Mouse (Mus musculus) stomach, embryonic 16.5 days (tissue): ENCODE measurements around the gene Mx1. TPM values are rescaled to one million over a fixed set of nuclear protein-coding genes. Genes with fewer than 3 reads are reported as not detected.
A peak's percentile ranks its signal among the peaks of the same experiment; 100 is the strongest.

Source experiments
- ATAC-seq: fragments of 200-750 bp; cut with Nextera tagmentation; 2 replicates; pipeline ENCODE4 v1.8.0; 2017; ENCODE audit warnings: moderate number of reproducible peaks, moderate TSS enrichment; ENCODE audit not compliant: insufficient read depth, low FRiP score
- H3K27ac ChIP-seq: fragments of 300-500 bp; sonication (generic); 2 replicates; pipeline ENCODE4 v1.5.1; 2014; ENCODE audit warnings: low read length
- H3K27me3 ChIP-seq: fragments of 300-500 bp; sonication (generic); 2 replicates; pipeline ENCODE4 v1.6.1; 2014; ENCODE audit warnings: low read length, control low read depth, mixed read lengths; ENCODE audit not compliant: control insufficient read depth, insufficient read depth
- H3K36me3 ChIP-seq: fragments of 300-500 bp; sonication (generic); 2 replicates; pipeline ENCODE4 v1.6.1; 2014; ENCODE audit warnings: low read length; ENCODE audit not compliant: control insufficient read depth, insufficient read depth
- H3K4me1 ChIP-seq: fragments of 300-500 bp; sonication (generic); 2 replicates; pipeline ENCODE4 v1.6.1; 2014; ENCODE audit warnings: low read length, control low read depth, mixed read lengths; ENCODE audit not compliant: control insufficient read depth, insufficient read depth
- H3K4me2 ChIP-seq: fragments of 300-500 bp; sonication (generic); 2 replicates; pipeline ENCODE4 v1.6.1; 2014; ENCODE audit warnings: low read depth, low read length, mixed read lengths
- H3K4me3 ChIP-seq: fragments of 300-500 bp; sonication (generic); replicated peaks from 2 replicates; pipeline ENCODE4 v1.5.1; 2014; ENCODE audit warnings: mild to moderate bottlenecking, low read length
- H3K9ac ChIP-seq: fragments of 300-500 bp; sonication (generic); 2 replicates; pipeline ENCODE4 v1.6.1; 2014; ENCODE audit warnings: low read length
- H3K9me3 ChIP-seq: fragments of 300-500 bp; sonication (generic); replicated peaks from 2 replicates; pipeline ENCODE4 v1.6.1; 2016; ENCODE audit warnings: low read length, control low read depth; ENCODE audit not compliant: control insufficient read depth
- WGBS: fragments of 180-500 bp; shearing (Covaris S2); extraction: QIAGEN DNeasy Blood & Tissue Kit; methylation state at CpG from one replicate; pipeline ENCODE4 v1.1.7; 2014; 5-methylcytosine and 5-hydroxymethylcytosine counted together
- polyA plus RNA-seq: library from polyadenylated mRNA; unstranded; fragments of >200 nt; fragmentation: Nextera tagmentation; extraction: Ambion mirVana; gene quantifications from 2 replicates; pipeline ENCODE4 v1.2.1, GENCODE M21; 2015

Gene Mx1
- polyA plus RNA-seq, 1 experiment from 2014 or later: 0.31 TPM

DNA sequence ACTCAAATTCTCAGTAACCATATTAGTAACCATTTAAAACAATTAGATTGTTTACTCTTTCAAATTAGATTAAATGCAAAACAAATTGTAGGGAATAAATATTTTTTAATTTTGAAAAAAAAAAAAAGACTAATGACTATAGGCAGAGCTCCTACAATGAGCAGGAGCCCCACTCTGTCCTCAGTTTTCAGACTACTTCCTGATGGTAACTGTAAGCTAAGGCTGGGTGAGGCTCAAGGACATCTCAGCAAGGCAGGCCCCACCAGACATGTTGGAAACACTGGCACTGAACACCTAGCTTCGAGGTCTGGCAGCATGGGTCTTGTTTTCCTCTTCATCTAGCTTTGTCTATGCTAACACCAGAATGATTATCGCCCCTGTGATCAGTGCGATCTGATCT lies 35.4 kb upstream of the Mx1 start:
- H3K4me2 ChIP-seq: no peak overlapping the region
- H3K4me1 ChIP-seq: no peaks in the 10 kb centered on the region
- H3K4me3 ChIP-seq: no peak overlapping the region
- H3K9me3 ChIP-seq: no peaks in the 10 kb centered on the region
- WGBS: 84% methylated on average over 3 of the region's 3 CpGs
- H3K9ac ChIP-seq: no peak overlapping the region
- no peaks in the 10 kb centered on the region for H3K36me3 ChIP-seq
- ATAC-seq: no peak
- H3K27ac ChIP-seq: no peak overlapping the region
- no peaks in the 10 kb centered on the region for H3K27me3 ChIP-seq

DNA sequence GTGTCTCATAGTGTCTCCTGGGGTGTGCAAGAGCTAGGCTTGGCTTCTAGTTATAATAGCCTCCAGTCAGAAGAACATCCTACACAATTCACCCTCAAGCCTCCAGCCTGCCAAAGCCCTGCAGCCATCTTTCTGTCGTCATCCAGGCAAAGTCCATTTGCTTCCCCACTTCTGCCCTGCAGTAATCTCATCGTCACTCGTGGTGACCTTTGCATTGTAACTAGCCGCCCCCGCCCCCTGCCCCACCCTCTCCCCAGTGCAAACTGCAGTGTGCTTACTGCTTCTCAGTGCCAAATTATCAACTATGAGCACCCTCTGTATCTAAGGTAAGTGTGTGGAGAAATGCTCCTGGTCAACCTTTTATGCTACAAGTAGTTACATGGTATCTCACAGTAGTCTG lies 35.0 kb upstream of the Mx1 start:
- peak; percentile 67; the same call in 1 of the 2 replicates for ATAC-seq
- WGBS: 37% methylated on average over 5 of the region's 5 CpGs
- Histone ChIP-seq H3K27me3 (no peaks in the 10 kb centered on the region), H3K36me3 (no peaks in the 10 kb centered on the region), H3K9ac (no peak overlapping the region), H3K4me2 (no peak overlapping the region), H3K9me3 (no peaks in the 10 kb centered on the region), H3K4me1 (no peaks in the 10 kb centered on the region), H3K27ac (no peak overlapping the region), H3K4me3 (no peak overlapping the region)

DNA sequence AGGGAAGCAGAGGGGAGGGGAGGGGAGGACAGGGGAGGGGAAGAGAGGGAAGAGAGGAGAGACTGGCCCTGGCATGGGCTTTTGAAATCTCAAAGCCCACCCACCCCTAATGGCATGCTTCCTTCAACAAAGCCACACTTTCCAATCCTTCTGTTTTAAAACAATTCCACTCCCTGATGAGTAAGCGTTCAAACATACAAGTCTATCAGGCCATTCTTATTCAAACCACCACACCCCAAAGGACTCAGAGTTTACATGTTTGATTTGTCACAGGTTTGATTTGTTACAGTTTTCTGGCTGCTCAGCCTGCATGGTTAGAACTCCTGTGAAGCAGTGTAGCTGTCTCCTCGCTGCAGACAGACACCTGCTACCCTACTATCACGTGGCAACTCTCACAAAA lies 33.3 kb upstream of the Mx1 start:
- H3K9me3 ChIP-seq: no peaks in the 10 kb centered on the region
- H3K4me1 ChIP-seq: no peaks in the 10 kb centered on the region
- WGBS: 33% methylated on average over 3 of the region's 3 CpGs
- peak overlapping the region; percentile 72 for H3K27ac ChIP-seq
- H3K9ac ChIP-seq: no peak overlapping the region
- peak; percentile 68; the same call in 1 of the 2 replicates for ATAC-seq
- no peaks in the 10 kb centered on the region for H3K36me3 ChIP-seq
- H3K4me2 ChIP-seq: no peak overlapping the region
- no peaks in the 10 kb centered on the region for H3K27me3 ChIP-seq
- no peak overlapping the region for H3K4me3 ChIP-seq

DNA sequence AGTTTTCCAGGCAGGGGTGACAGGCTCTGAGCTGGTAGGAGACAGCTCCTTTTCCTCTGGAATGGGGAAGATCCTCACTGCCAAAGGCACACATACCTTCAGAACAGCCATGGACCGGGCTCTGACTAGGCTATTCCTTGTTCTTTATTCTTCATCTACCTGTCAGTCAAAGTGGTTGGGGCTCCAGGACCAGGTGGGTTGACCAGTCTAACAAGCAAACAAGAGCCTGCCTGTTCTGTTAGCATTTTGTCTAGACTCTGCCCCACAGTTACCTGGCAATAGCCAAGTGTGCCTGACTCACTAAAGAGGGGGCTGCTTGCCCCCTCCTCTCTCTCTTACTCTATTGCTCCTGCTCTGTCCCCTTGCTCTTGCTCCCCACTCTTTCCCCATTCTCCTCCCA lies 29.7 kb upstream of the Mx1 start:
- no peak overlapping the region for H3K9ac ChIP-seq
- H3K4me1 ChIP-seq: no peaks in the 10 kb centered on the region
- no peaks in the 10 kb centered on the region for H3K9me3 ChIP-seq
- no peak overlapping the region for H3K4me2 ChIP-seq
- H3K27me3 ChIP-seq: no peaks in the 10 kb centered on the region
- 54% methylated on average over 1 of the region's 1 CpGs for WGBS
- H3K36me3 ChIP-seq: no peaks in the 10 kb centered on the region
- peak; percentile 57 for ATAC-seq
- H3K27ac ChIP-seq: no peak overlapping the region; the same call in 1 of the 2 replicates
- H3K4me3 ChIP-seq: no peak overlapping the region

DNA sequence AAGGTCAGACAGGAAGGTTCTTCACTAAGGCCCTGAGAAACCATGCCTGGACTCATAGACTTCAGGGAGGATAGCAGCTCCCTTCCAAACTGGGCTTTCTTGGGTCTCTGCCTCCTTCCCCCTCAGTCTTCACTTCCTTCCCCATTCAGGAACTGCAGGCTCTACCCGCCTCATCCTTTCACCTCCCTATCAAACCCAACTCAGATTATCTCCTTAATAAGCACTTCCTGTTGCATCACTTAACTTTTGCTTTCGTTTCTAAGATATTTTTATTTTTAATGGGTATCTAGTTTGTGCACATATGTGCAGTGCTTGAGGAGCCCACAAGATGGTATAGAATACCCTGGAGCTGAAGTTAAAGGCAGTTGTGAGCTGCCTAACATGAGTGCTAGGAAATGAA lies 15.9 kb upstream of the Mx1 start:
- WGBS: 75% methylated on average over 2 of the region's 2 CpGs
- Histone ChIP-seq H3K36me3 (no peaks in the 10 kb centered on the region), H3K9ac (no peak overlapping the region), H3K4me3 (no peak overlapping the region), H3K4me1 (no peaks in the 10 kb centered on the region), H3K4me2 (no peak overlapping the region), H3K27me3 (no peaks in the 10 kb centered on the region), H3K9me3 (no peaks in the 10 kb centered on the region), H3K27ac (no peak overlapping the region)
- no peak for ATAC-seq

DNA sequence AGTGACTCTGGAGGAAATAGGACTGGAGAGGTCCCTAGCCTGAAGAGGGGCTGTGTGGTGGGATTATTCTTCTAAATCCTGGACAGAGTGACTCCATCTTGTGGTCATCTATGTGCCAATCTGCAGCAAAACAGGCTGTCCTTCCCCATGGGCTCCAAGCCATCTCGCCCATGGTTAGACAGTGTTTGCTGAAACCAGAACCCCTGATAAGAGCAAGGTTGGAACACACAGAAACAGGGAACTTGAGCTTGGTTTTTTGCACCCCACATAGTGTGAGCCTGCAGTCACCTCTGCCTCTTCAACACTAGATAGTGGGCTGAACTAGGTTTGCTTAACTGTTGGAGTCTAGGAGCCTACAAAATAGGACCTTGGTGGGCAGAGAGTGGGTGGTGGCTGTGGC lies 13.8 kb upstream of the Mx1 start:
- Histone ChIP-seq H3K36me3 (no peaks in the 10 kb centered on the region), H3K27ac (no peak overlapping the region), H3K9me3 (no peaks in the 10 kb centered on the region), H3K9ac (no peak overlapping the region), H3K4me2 (no peak overlapping the region), H3K27me3 (no peaks in the 10 kb centered on the region), H3K4me3 (no peak overlapping the region), H3K4me1 (no peaks in the 10 kb centered on the region)
- 70% methylated on average over 1 of the region's 1 CpGs for WGBS
- ATAC-seq: no peak

DNA sequence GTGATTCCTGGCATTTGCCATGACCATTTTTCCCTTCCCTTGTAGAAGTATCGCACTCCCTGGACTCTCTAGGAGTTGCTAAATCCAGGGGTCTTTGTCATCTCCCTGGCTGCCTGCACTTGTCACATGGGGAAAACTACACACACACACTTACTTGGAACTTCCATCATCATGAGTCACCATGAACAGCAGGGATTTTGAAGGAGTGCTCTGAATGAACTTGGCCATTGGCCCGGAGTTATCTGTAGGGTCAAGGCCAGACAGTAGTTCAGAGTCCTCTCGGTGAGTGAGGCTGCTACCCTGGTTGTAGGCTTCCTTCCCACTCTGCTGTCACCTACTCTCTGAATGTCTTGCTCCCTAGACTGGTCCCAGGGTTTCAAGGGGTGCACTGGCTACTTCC lies 12.9 kb upstream of the Mx1 start:
- ATAC-seq: 0 out of 2 replicates have a peak, but pooled peaks have one; percentile 13
- Histone ChIP-seq H3K27me3 (no peaks in the 10 kb centered on the region), H3K4me2 (no peak overlapping the region), H3K27ac (no peak overlapping the region), H3K9me3 (no peaks in the 10 kb centered on the region), H3K4me1 (no peaks in the 10 kb centered on the region), H3K9ac (no peak overlapping the region), H3K36me3 (no peaks in the 10 kb centered on the region), H3K4me3 (no peak overlapping the region)
- 76% methylated on average over 3 of the region's 3 CpGs for WGBS

DNA sequence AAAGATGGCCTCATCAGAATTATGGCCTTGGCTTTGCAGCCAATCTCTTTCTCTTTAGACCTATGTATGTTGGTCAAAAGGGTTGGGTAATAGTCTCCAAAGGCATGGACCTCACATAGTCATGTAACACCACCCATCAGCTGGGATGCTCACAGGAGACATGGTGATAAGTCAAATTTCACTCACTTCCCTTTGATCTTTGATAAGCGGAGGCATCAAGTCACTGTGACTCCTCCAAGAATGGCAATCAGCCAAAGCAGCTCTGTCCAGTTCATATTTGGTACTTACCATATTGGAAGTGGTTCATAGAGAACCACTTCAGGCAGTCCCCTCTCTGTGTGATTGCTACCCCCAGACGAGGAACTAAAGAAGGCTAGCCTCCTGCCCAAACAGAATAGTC lies 12.0 kb upstream of the Mx1 start:
- Histone ChIP-seq H3K4me3 (no peak overlapping the region), H3K4me2 (no peak overlapping the region), H3K4me1 (no peaks in the 10 kb centered on the region), H3K9me3 (no peaks in the 10 kb centered on the region), H3K27ac (no peak overlapping the region), H3K36me3 (no peaks in the 10 kb centered on the region), H3K9ac (no peak overlapping the region), H3K27me3 (no peaks in the 10 kb centered on the region)
- no peak for ATAC-seq
- WGBS: 84% methylated on average over 2 of the region's 2 CpGs

DNA sequence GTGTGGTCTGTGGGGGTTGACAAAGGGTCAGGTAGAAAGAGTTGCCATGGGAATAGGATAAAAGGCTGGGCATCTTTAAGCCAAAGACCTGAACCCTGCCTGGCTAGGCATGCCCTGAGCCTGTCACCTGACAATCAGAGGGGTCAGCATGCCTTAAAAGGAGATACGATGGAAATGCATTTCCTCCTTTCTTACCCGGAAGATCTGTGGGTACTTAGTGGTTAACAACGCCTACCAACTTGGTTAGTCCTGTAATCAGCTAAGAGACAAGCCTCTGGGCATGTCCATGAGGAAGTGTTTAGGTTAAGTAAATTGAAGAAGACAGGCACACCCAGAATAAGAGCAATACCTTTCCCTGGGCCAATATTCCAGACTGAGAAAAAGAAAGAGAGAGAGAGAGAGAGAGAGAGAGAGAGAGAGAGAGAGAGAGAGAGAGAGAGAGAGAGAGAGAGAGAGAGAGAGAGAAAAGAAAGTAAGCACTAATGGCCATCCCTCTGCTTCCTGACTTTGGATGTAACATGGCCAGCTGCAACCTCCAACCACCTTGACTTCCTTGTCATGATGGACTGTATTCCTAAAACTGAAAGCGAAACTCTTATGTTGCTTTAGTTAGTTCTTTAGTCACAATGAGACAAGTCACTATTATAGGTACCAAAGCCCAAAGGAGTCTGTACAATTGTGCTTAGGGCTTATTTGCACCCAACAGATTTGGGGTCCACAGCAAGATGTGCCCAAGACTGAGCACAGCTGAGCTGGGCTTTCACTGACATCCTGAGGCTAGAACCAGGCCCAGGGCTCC lies 5.5 kb upstream of the Mx1 start:
- peak; percentile 34; the same call in 1 of the 2 replicates for ATAC-seq
- Histone ChIP-seq H3K36me3 (no peaks in the 10 kb centered on the region), H3K9ac (no peak overlapping the region), H3K9me3 (no peaks in the 10 kb centered on the region), H3K27ac (peak overlapping the region; percentile 22; the same call in 1 of the 2 replicates), H3K4me3 (no peak overlapping the region), H3K4me1 (no peaks in the 10 kb centered on the region), H3K4me2 (no peak overlapping the region), H3K27me3 (no peaks in the 10 kb centered on the region)
- 64% methylated on average over 4 of the region's 4 CpGs for WGBS
